10 mouse cellular contexts compared by ENCODE assay signal in genomic region chr10:19170596-19170995, GRCm38 (mm10).
DNase-seq lines count a peak whose midpoint lies in the region; ATAC-seq and TF ChIP-seq lines count a peak whose summit lies in the region.
"Had no signal": no experiment of that assay in that cellular context is flagged by ENCODE, and none has a peak within 500 bp of the region (broad histone marks: within the 10 kb centered on the region; RNA-seq: fewer than 3 reads in every experiment).

No protein-coding gene starts in this region.

- H3K9ac ChIP-seq in liver, postnatal 0 days (replicated peaks): no peak overlapping the region
- H3K9ac ChIP-seq in liver, embryonic 12.5 days: no peak overlapping the region
- no peak overlapping the region for H3K9ac ChIP-seq in heart, embryonic 11.5 days (ENCODE audit: low read depth, low read length)
- H3K9ac ChIP-seq in forebrain, embryonic 12.5 days: no peak overlapping the region

- WGBS in liver, postnatal 0 days (ENCODE audit: insufficient replicate concordance): 30% methylated on average over 4 of the region's 4 CpGs
- 13% methylated on average over 4 of the region's 4 CpGs for WGBS in liver, embryonic 12.5 days (ENCODE audit: insufficient replicate concordance)
- 18% methylated on average over 4 of the region's 4 CpGs for WGBS in heart, embryonic 11.5 days (ENCODE audit: insufficient replicate concordance)
- 67% methylated on average over 4 of the region's 4 CpGs for WGBS in forebrain, embryonic 12.5 days

- peak; percentile 62; the same call in 1 of the 2 replicates for ATAC-seq in frontal cortex, adult (ENCODE audit: low TSS enrichment)
- ATAC-seq in liver, postnatal 0 days: peak; percentile 43; the same call in 1 of the 2 replicates
- no peak for ATAC-seq in liver, embryonic 12.5 days
- no peak for ATAC-seq in heart, embryonic 11.5 days (replicated peaks; ENCODE audit: insufficient number of reproducible peaks, low FRiP score, low TSS enrichment)
- ATAC-seq in forebrain, embryonic 12.5 days (ENCODE audit: low FRiP score): no peak

- H3K27ac ChIP-seq in liver, postnatal 0 days (ENCODE audit: low read depth): peak overlapping the region; percentile 44; the same call in 1 of the 2 replicates
- no peak overlapping the region for H3K27ac ChIP-seq in liver, embryonic 12.5 days
- H3K27ac ChIP-seq in heart, embryonic 11.5 days (ENCODE audit: low read depth, low read length): peak overlapping the region; percentile 38
- no peak overlapping the region for H3K27ac ChIP-seq in forebrain, embryonic 12.5 days
- H3K27ac ChIP-seq: left cerebral cortex, adult 2 months had no signal

- peaks cover 3% of the 10 kb centered on the region; the same call in 1 of the 2 replicates for H3K9me3 ChIP-seq in liver, postnatal 0 days (ENCODE audit: low read length)
- H3K9me3 ChIP-seq in liver, embryonic 12.5 days (replicated peaks): no peaks in the 10 kb centered on the region
- no peaks in the 10 kb centered on the region; the same call in 1 of the 2 replicates for H3K9me3 ChIP-seq in heart, embryonic 11.5 days (replicated peaks; ENCODE audit: control insufficient read depth, low read length)
- peaks cover 10% of the 10 kb centered on the region; the same call in 1 of the 2 replicates for H3K9me3 ChIP-seq in megakaryocyte, embryonic 14.5 days
- peaks cover 4% of the 10 kb centered on the region; the same call in 1 of the 2 replicates for H3K9me3 ChIP-seq in forebrain, embryonic 12.5 days

- peaks cover 3% of the 10 kb centered on the region for H3K4me1 ChIP-seq in liver, postnatal 0 days (ENCODE audit: insufficient read depth)
- 0 out of 2 replicates have a peak, but pooled peaks cover 16% of the 10 kb centered on the region for H3K4me1 ChIP-seq in liver, embryonic 12.5 days
- H3K4me1 ChIP-seq in heart, embryonic 11.5 days (ENCODE audit: control insufficient read depth, insufficient read depth, low read length): peaks cover 11% of the 10 kb centered on the region
- H3K4me1 ChIP-seq in megakaryocyte, embryonic 14.5 days: peaks cover 77% of the 10 kb centered on the region
- H3K4me1 ChIP-seq in forebrain, embryonic 12.5 days: peaks cover 5% of the 10 kb centered on the region

- no peaks in the 10 kb centered on the region for H3K27me3 ChIP-seq in liver, postnatal 0 days (ENCODE audit: insufficient read depth, low read length)
- H3K27me3 ChIP-seq in liver, embryonic 12.5 days (replicated peaks): no peaks in the 10 kb centered on the region
- H3K27me3 ChIP-seq in heart, embryonic 11.5 days (ENCODE audit: control insufficient read depth, insufficient read depth, low read length): no peaks in the 10 kb centered on the region
- H3K27me3 ChIP-seq in megakaryocyte, embryonic 14.5 days (replicated peaks): no peaks in the 10 kb centered on the region
- H3K27me3 ChIP-seq in forebrain, embryonic 12.5 days: no peaks in the 10 kb centered on the region

- TF ChIP-seq CTCF in liver, postnatal 0 days (IDR thresholded peaks at IDR 0.05; ENCODE audit: low read depth): no peak

- H3K4me2 ChIP-seq in liver, postnatal 0 days (ENCODE audit: low read depth, low read length): no peak overlapping the region
- no peak overlapping the region for H3K4me2 ChIP-seq in liver, embryonic 12.5 days
- no peak overlapping the region for H3K4me2 ChIP-seq in heart, embryonic 11.5 days
- H3K4me2 ChIP-seq in forebrain, embryonic 12.5 days: no peak overlapping the region

- H3K4me3 ChIP-seq in liver, postnatal 0 days (ENCODE audit: low read depth, low read length): no peak overlapping the region
- no peak overlapping the region for H3K4me3 ChIP-seq in liver, embryonic 12.5 days
- H3K4me3 ChIP-seq in heart, embryonic 11.5 days (ENCODE audit: low read depth, low read length): no peak overlapping the region
- peak overlapping the region; percentile 80 for H3K4me3 ChIP-seq in megakaryocyte, embryonic 14.5 days (replicated peaks)
- no peak overlapping the region for H3K4me3 ChIP-seq in forebrain, embryonic 12.5 days (replicated peaks)
- H3K4me3 ChIP-seq: left cerebral cortex, adult 2 months had no signal

- H3K36me3 ChIP-seq in liver, postnatal 0 days (replicated peaks; ENCODE audit: insufficient read depth, low read length): no peaks in the 10 kb centered on the region
- no peaks in the 10 kb centered on the region for H3K36me3 ChIP-seq in liver, embryonic 12.5 days
- H3K36me3 ChIP-seq in heart, embryonic 11.5 days (ENCODE audit: control insufficient read depth, insufficient read depth, low read length): no peaks in the 10 kb centered on the region
- H3K36me3 ChIP-seq in megakaryocyte, embryonic 14.5 days (replicated peaks; ENCODE audit: low read length): peaks cover 14% of the 10 kb centered on the region
- H3K36me3 ChIP-seq in forebrain, embryonic 12.5 days (replicated peaks): no peaks in the 10 kb centered on the region

- peak; percentile 48 for TF ChIP-seq EP300 in liver, postnatal 0 days (IDR thresholded peaks at IDR 0.05; ENCODE audit: low read depth)

- DNase-seq in frontal cortex, postnatal 25 days (ENCODE audit: low spot score in 2 of 2): no peak
- no peak for DNase-seq in liver, postnatal 0 days
- no peak for DNase-seq in MN1 (ENCODE audit: low spot score)
- DNase-seq: cerebellum, adult 11 months had no signal

Comparison
In these comparisons a context has a peak if more than half of its experiments do, and no peak if none do; other contexts are left out.
1. ATAC-seq: peak in frontal cortex, adult (single experiment) and liver, postnatal 0 days (single experiment); none in liver, embryonic 12.5 days (single experiment), heart, embryonic 11.5 days (single experiment) and forebrain, embryonic 12.5 days (single experiment).
2. H3K27ac ChIP-seq: peak in liver, postnatal 0 days (single experiment) and heart, embryonic 11.5 days (single experiment); none in liver, embryonic 12.5 days (single experiment) and forebrain, embryonic 12.5 days (single experiment).